Mouse (Mus musculus) CD4-positive, CD25-positive, alpha-beta regulatory T cell, adult 2 months (primary cell): Measurements from ENCODE around the gene Ecel1.
A peak's percentile ranks its signal among the peaks of the same experiment; 100 is the strongest.

Experiments
- DNase-seq: peaks from one replicate; pipeline ENCODE4 v3.0.0-alpha.2; 2012; ENCODE audit warnings: low read depth, low spot score

The Ecel1 gene

GRCm38 (mm10) chr1:87170458-87170857 lies 14.1 kb upstream of the Ecel1 start:
- no peak for DNase-seq

DNA sequence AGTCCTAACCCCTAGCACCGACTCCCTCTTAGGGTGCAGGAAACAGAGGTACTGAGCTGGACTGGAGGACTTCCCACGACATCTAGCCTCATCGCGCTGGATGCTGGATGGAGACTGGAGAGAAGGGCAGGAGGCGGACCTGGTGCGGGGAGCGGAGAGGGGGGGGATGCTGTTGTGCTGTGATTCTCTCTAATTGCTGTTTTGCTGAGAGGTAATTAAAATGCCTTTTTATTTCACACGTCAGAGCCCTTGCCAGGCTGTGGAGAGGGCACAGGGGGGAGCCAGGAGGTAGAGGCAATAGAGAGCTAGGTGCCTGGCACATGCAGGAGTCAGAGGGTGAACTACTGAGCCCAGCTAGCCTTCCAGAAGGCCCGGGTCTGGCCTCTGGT lies 8.5 kb upstream of the Ecel1 start:
- DNase-seq = no peak

DNA sequence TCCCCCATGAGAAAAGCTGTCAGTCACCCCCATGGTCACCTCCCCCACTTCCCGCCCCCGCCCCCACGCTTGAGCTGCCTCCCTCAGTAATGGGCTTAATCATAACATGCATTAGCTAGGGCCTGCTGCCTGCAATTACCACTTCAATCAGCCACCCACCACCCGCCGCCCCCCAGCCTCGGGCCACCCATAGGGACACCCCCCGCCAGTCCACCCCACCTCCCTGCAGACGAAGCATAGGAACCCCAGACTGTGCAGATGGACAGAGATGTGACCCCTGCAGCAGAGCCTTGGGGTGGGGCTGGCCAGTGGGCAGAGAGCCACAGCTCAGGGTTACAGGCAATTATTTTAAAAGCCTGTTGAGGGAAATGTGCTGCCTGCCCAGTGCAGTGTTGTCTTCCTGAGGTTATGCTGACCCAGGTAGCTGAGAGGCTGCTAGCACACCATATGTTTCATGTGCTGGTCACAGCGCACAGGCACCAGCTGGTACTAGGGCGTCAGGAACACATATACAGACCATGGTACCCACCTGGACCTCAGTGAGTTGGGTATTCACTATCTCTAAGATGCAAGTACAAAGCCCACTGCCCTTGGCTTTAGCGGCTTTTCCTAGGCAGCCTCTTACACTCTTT lies 8.0 kb upstream of the Ecel1 start:
- no peak for DNase-seq

DNA sequence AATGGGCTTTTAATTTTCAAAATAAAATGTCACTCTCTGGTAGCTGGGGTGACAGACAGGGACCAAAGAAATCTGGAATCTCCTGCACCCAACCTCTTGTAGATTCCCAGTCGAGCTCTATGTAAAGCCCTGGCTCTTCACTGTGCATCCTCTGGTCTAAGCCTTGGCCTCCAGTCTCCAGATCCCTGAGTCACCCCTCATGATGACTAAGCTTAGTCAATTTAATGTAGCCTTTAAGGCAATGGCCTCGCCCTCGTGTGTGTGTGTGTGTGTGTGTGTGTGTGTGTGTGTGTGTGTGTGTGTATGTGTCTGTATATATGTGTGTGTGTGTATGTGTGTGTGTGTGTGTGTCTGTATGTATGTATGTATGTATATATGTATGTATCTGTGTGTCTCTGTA lies 3.1 kb upstream of the Ecel1 start:
- no peak for DNase-seq

- DNase-seq = no peak
Measured at GRCm38 (mm10) chr1:87155531-87156198, 656 bp downstream of the Ecel1 start.

DNA sequence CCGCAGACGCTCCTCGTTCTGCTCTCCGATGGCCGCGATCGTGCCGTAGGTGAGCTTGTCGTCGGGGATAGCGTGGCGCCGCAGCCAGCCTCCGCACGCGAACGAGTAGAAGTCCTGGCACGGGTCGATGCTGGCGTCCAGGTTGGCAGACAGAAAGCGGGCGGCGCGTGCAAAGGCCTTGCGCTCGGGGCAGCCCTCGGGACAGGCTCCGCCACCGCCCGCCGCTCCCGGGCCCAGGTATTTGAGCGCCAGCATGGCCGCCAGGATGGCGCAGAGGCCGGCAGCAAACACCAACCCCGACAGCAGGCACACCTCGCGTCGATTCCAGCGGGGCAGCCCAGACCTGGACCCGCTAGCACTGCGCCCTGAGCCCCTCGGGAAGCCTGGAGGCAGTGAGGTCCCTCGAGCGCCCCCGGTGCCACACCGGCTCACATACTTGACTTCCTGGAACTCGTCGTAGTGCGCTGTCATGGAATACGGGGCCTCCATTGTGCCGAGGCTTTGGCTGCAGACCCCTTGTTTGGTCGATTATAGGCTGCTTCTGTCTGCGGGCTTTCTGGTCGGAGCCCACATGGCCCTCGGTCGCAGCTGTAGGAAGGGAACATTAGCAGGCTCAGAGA lies 1.7 kb downstream of the Ecel1 start:
- DNase-seq = no peak

DNA sequence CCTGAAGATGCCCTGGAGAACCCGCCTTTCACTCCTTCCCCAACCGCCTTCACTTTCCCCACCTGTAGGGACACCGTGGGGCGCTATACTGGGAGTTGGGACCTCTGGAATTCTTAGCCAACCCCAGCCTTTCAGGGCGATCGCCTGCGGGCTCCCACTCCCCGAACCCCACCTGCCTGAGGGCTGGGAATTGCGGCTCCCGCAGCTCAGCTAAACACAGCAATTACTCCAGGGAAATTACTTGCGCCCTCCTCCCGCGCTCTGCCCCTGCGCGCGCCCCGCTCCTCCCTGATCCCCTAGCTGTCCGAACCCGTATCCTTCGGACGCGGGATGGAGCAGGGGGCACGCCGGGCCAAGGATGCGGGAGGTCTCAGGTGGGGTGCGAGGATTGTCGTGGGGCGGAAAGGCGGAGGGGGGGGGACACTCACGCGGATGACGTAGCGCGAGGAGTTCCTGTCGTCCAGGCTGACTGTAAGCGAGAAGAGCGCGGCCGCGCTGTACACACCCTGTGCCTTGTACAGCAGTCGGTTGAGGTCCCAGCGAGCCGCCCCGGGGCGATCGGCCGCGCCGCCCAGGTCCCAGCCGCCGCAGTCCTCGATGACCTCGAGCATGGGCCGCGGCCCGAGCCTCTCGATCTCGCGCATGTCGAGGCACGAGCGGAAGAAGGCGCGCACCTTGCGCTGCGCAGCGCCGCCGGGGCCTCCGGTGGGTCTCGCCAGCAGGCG lies 2.4 kb downstream of the Ecel1 start:
- DNase-seq = no peak

- no peak for DNase-seq
Measured at GRCm38 (mm10) chr1:87151286-87151685, 5.0 kb downstream of the Ecel1 start.

DNA sequence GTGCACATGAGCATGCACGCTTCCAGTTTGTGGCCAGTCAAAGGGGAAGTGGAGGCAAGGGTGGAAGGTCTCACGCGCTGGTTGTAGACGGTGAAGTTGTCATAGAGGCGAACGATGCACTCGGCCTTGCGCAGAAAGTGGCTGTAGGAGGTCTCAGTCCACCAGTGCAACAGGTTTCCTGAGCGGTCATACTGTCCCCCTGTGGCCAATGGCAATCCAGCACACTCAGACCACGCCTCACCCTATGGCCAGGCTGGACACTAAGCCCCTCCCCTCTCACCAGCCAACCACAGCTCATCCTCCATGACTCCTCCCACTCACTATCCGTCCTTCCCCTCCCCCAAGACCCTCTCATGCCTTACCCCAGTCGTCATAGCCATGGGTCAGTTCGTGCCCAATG lies 6.9 kb downstream of the Ecel1 start:
- no peak for DNase-seq

- no peak for DNase-seq
Measured at GRCm38 (mm10) chr1:87143141-87143540, 13.2 kb downstream of the Ecel1 start.

GRCm38 (mm10) chr1:87142456-87142855 lies 13.9 kb downstream of the Ecel1 start:
- no peak for DNase-seq

- no peak for DNase-seq
Measured at GRCm38 (mm10) chr1:87141550-87141949, 14.8 kb downstream of the Ecel1 start.

DNA sequence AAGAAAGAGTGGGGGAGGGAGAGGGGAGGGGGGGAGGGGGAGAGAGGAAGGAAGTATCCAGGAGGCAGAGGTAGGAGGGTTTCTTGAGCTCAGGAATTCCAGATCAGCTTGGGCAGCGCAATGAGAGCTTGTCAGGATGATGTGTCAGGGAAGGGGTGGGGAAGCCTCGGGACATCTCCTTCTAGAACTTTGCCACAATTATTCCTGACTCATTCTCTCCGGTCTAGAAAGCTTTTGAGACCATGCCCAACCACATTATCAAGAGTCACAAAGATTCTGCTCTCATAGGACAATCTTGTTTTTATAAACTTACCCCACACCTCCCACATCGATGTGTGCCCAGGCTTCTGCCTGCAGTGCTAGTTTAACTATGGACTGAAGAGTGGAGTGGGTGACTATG lies 24.5 kb downstream of the Ecel1 start:
- DNase-seq = no peak

DNA sequence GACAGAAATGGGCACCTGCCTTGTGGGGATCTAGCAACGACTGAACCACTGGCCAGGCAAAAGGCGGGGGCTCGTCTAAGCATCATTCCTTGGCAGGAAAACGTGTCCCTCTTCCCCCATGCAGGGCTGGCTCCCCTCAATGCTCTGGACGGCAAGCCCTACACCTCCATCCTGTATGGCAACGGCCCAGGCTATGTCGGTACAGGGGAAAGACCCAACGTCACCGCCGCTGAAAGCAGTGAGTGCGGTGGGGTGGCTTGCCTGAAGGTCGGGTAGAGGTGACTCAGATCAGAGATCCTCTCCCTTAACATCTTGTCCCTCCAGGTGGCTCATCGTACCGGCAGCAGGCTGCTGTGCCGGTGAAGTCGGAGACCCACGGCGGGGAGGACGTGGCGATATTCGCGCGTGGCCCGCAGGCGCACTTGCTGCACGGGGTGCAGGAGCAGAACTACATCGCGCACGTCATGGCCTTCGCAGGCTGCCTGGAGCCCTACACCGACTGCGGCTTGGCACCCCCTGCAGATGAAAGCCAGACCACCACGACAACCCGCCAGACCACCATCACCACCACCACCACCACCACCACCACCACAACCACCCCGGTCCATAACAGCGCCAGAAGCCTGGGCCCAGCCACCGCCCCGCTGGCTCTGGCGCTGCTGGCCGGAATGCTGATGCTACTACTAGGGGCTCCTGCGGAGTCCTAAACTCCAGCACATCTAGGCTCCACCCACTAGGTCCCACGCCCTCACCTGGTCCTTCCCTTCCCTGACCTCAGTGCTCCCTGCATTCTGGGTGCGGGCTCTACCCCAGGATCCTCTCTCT lies 28.9 kb downstream of the Ecel1 start:
- peak; percentile 3 for DNase-seq

DNA sequence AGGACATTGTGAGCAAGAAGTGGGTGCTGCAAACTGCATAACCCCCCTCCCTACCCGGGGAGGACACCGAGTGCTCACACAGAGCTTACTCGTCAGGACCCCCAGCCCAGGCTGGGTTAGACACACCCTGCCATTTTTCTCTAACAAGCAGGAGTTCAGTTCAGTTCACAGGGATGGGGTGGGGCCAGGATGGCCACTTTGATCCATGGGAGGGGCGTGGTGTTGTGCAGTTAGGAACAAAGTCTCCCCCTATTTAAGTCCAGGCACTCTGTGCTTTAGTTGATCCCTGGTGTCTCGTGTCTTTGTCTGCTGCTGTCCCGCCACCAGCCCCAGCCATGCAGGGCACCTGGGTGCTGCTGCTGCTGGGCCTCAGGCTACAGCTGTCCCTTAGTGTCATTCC lies 31.6 kb downstream of the Ecel1 start, which contains the start of gene Akp3:
Gene Akp3, plus strand, starts transcription at position 301 of the 400 bp plus-strand sequence.
- no peak for DNase-seq

DNA sequence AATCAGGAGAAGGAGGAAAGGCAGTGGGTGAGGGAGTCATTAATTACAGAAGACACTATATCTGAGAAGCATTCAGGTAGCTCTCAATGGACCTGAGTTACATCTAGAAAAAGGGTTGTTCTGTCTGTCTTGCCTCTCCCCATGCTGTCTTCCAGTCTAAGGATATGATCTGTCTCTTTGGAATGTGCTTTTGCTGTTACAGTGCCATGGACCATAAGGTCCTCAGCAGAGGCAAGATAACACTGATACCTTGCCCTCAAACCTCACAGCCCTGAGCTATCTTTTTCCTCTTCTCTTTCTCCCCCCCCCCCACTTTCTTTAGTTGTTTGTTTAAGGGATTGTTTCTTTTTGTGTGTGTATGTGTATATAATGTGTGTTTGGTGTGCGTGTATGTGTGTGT lies 41.5 kb downstream of the Ecel1 start:
- DNase-seq = no peak

- DNase-seq = peak; percentile 44
Measured at GRCm38 (mm10) chr1:87111719-87112354, 44.5 kb downstream of the Ecel1 start.

- DNase-seq = no peak
Measured at GRCm38 (mm10) chr1:87108564-87108963, 47.8 kb downstream of the Ecel1 start.

DNA sequence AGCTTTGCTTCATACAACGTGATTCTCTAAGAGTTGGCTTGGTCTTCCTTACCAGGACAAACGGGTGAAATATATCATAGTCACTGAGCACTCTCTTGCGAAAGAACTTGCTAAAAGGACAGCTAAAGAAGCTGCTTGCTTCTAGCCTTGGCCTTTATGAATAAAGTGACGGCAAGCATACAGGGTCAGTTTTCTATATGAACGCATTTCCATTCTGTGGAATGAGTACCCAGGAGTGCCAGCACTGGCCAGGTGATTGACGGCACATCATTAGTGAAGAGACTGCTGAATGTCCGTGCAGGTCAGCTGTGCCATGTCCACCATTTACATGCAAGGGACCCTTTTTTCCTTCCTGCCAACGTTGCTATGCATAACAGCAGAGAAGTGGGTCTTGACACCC lies 49.8 kb downstream of the Ecel1 start:
- DNase-seq = no peak

DNA sequence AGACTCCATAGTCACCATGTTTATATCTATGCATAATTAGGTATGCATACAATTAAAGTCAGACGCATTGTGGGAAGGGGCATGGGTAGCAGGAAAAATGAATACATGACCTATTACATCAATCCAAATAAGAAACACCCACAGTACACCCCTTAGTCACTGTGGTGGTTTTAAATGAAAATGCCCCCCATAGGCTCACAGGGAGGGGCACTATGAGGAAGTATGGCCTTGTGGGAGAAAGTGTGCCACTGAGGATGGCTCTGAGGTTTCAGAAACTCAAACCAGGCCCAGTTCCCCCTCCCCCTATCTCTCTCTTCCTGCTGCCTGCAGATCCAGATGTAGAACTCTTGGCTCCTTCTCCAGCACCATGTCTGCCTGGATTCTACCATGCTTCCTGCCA lies 52.4 kb downstream of the Ecel1 start:
- DNase-seq = no peak

DNA sequence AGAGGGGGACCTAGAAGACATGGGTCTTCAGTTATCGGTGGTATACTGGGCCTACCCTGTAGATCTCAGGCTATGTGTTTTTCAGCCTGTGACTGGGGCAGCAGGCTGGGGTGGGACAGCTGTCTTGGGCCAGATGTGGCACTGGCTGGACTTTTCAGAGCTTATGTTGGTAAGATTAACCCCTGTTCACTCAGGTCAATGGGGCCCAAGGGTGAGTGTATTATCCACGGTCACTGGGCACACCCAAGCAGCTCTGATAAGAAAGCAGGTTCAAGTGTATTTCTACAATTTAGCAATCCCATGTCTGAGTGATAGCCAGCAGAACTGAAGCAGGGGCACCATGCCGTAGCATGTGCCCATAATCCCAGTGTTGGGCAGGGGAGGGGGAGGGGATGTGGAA lies 54.2 kb downstream of the Ecel1 start:
- no peak for DNase-seq
